Mouse (Mus musculus) olfactory bulb, adult 2 months (tissue): ENCODE measurements around the gene Brms1. TPM values are rescaled to one million over a fixed set of nuclear protein-coding genes. Genes with fewer than 3 reads are reported as not detected.

ENCODE experiments used
- H3K27ac ChIP-seq: fragments of 200-500 bp; 2 replicates; pipeline ENCODE4 v1.5.1; 2012; ENCODE audit warnings: low read depth, low read length; ENCODE audit not compliant: insufficient read depth
- H3K4me1 ChIP-seq: fragments of 200-500 bp; 2 replicates; pipeline ENCODE4 v1.6.1; 2012; ENCODE audit warnings: low read length; ENCODE audit not compliant: control insufficient read depth, insufficient read depth
- H3K4me3 ChIP-seq: fragments of 200-500 bp; 2 replicates; pipeline ENCODE4 v1.5.1; 2012; ENCODE audit warnings: mild to moderate bottlenecking, low read depth, low read length, moderate library complexity; ENCODE audit not compliant: insufficient read depth
- CTCF ChIP-seq: fragments of 200-500 bp; IDR thresholded peaks from 2 replicates; pipeline ENCODE4 v1.5.1; 2012; ENCODE audit warnings: low read depth, mild to moderate bottlenecking, low read length, moderate library complexity; ENCODE audit not compliant: insufficient read depth
- POLR2A ChIP-seq: fragments of 200-500 bp; IDR thresholded peaks from 2 replicates; pipeline ENCODE4 v1.6.1; 2012; ENCODE audit warnings: mild to moderate bottlenecking, low read depth, low read length, moderate library complexity; ENCODE audit not compliant: insufficient read depth
- WGBS: fragments of 180-500 bp; shearing (Covaris S2); methylation state at CpG from one replicate; pipeline ENCODE4 v1.1.7; 2018; 5-methylcytosine and 5-hydroxymethylcytosine counted together
- polyA plus RNA-seq: library from polyadenylated mRNA; stranded (reverse); fragments of >200 nt; gene quantifications from 2 replicates; pipeline ENCODE4 v1.2.4, GENCODE M21; 2012; ENCODE audit warnings: low replicate concordance; ENCODE audit not compliant: missing spikeins, insufficient read depth, insufficient read length

The Brms1 gene
- polyA plus RNA-seq, 1 experiment = not detected

GRCm38 (mm10) chr19:5050047-5050905 is 9.1 kb downstream of the Brms1 start, which contains the start of gene Rin1:
TSS of gene Rin1 (plus strand) at chr19:5050481.
- Histone ChIP-seq H3K27ac (peak within 1 kb of the TSS; percentile 99), H3K4me1 (peaks cover 48% of the 10 kb centered on the region), H3K4me3 (peak within 1 kb of the TSS; percentile 48)
- WGBS = 5% methylated on average over 14 of the region's 14 CpGs
- 0 out of 2 replicates have a peak, but pooled peaks have one; percentile 25 for TF ChIP-seq POLR2A
- TF ChIP-seq CTCF = no peak; the same call in 1 of the 2 replicates

GRCm38 (mm10) chr19:5051031-5051430 is 9.9 kb downstream of the Brms1 start:
- TF ChIP-seq CTCF (no peak), POLR2A (no peak)
- peaks cover 43% of the 10 kb centered on the region for H3K4me1 ChIP-seq
- 13% methylated on average over 17 of the region's 17 CpGs for WGBS
- peak overlapping the region; percentile 99 for H3K27ac ChIP-seq
- H3K4me3 ChIP-seq = peak overlapping the region; percentile 48

GRCm38 (mm10) chr19:5051515-5051914 is 10.4 kb downstream of the Brms1 start:
- 34% methylated on average over 3 of the region's 3 CpGs for WGBS
- H3K4me1 ChIP-seq = peaks cover 43% of the 10 kb centered on the region
- peak overlapping the region; percentile 48 for H3K4me3 ChIP-seq
- H3K27ac ChIP-seq = peak overlapping the region; percentile 99
- no peak for TF ChIP-seq POLR2A
- TF ChIP-seq CTCF = no peak

- TF ChIP-seq POLR2A = no peak
- peaks cover 43% of the 10 kb centered on the region for H3K4me1 ChIP-seq
- H3K27ac ChIP-seq = peak overlapping the region; percentile 54
- peak overlapping the region; percentile 48 for H3K4me3 ChIP-seq
- 40% methylated on average over 25 of the region's 25 CpGs for WGBS
Observed at GRCm38 (mm10) chr19:5052166-5052822, 11.1 kb downstream of the Brms1 start.

GRCm38 (mm10) chr19:5052853-5053252 is 11.7 kb downstream of the Brms1 start:
- TF ChIP-seq POLR2A = no peak
- no peak for TF ChIP-seq CTCF
- Histone ChIP-seq H3K27ac (no peak overlapping the region), H3K4me3 (peak overlapping the region; percentile 48), H3K4me1 (peaks cover 42% of the 10 kb centered on the region)
- 77% methylated on average over 17 of the region's 17 CpGs for WGBS

GRCm38 (mm10) chr19:5053909-5054308 is 12.8 kb downstream of the Brms1 start:
- Histone ChIP-seq H3K27ac (no peak overlapping the region), H3K4me3 (no peak overlapping the region), H3K4me1 (peaks cover 42% of the 10 kb centered on the region)
- no peak for TF ChIP-seq POLR2A
- TF ChIP-seq CTCF = peak; percentile 79; the same call in 1 of the 2 replicates
- WGBS = 27% methylated on average over 9 of the region's 9 CpGs

GRCm38 (mm10) chr19:5056251-5056650 is 15.1 kb downstream of the Brms1 start:
- Histone ChIP-seq H3K4me3 (no peak overlapping the region), H3K4me1 (peaks cover 53% of the 10 kb centered on the region), H3K27ac (no peak overlapping the region)
- no peak for TF ChIP-seq POLR2A
- peak; percentile 75; the same call in 1 of the 2 replicates for TF ChIP-seq CTCF
- 14% methylated on average over 6 of the region's 6 CpGs for WGBS

- no peak overlapping the region for H3K4me3 ChIP-seq
- H3K27ac ChIP-seq = no peak overlapping the region; the same call in 1 of the 2 replicates
- 32% methylated on average over 16 of the region's 16 CpGs for WGBS
- peaks cover 44% of the 10 kb centered on the region for H3K4me1 ChIP-seq
- no peak for TF ChIP-seq CTCF
- no peak for TF ChIP-seq POLR2A
Observed at GRCm38 (mm10) chr19:5057876-5058775, 17.0 kb downstream of the Brms1 start.
